Mouse (Mus musculus) monocyte, adult 5-6 weeks (primary cell): ENCODE data around the gene Tubb2b. TPM values are rescaled to one million over a fixed set of nuclear protein-coding genes. Genes with fewer than 3 reads are reported as not detected.
A peak's percentile ranks its signal among the peaks of the same experiment; 100 is the strongest.

Source experiments
- ATAC-seq: fragments of 153-309, 156-312 bp; replicated peaks from 2 replicates; pipeline ENCODE4 v1.8.0; 2017; ENCODE audit warnings: mild to moderate bottlenecking; ENCODE audit not compliant: low TSS enrichment, insufficient number of reproducible peaks, severe bottlenecking, poor library complexity, low FRiP score
- total RNA-seq: library from RNA; stranded (forward); fragments of 200-1000, 200-491, 200-594 nt; gene quantifications from 3 replicates; pipeline ENCODE4 v1.2.3, GENCODE M21; 2017

Gene Tubb2b
- total RNA-seq, result 5.1 to 7.5 TPM (median 5.7 TPM) in 3 replicates

DNA sequence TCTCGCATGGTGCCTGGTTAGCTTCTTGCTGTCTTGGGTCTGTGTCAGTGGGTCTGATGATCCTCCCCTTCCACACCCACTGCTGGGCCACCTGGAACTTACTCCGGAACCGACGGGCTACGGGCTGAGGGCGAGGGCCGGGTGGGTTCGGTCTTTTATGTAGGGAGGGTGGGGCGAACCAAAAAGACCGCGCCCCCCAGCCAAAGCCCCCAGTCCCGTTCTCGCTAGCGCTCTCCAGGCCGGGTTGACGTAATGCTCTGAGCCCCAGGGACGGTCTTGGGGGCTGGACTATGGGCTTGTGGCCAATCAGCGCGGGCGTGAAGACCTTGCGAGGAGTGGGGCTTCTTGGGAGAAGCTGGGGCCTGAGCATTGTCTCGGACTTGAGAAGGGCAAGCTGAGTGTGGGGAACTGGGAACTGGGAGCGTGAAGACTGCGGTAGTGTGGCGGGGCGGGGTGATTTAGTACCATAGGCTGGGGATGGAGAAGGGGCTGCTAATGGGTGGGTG is at the start of gene Tubb2b:
Gene Tubb2b (minus strand): TSS at position 241 of the 506 bp plus-strand sequence.
- peak; percentile 63 for ATAC-seq

DNA sequence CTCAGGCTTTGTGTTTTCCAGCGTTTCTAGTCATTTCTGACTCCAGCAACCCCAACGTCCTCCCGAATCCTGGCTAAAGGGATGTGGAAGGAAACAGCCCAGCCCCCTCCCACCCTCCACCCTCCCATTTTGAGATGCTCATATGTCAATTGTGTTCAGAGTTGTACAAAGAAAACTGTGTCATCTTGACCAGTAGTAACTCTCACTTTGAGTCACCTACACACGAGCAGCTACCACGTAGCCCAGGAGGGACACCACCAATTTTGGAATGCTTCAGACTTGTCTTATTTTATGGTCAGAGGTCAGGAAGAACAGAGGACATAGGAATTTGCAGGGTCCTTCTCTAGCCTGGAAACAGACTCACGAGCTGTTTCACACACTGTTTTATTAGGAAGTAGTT is 43.8 kb upstream of the Tubb2b start:
- ATAC-seq, result no peak

DNA sequence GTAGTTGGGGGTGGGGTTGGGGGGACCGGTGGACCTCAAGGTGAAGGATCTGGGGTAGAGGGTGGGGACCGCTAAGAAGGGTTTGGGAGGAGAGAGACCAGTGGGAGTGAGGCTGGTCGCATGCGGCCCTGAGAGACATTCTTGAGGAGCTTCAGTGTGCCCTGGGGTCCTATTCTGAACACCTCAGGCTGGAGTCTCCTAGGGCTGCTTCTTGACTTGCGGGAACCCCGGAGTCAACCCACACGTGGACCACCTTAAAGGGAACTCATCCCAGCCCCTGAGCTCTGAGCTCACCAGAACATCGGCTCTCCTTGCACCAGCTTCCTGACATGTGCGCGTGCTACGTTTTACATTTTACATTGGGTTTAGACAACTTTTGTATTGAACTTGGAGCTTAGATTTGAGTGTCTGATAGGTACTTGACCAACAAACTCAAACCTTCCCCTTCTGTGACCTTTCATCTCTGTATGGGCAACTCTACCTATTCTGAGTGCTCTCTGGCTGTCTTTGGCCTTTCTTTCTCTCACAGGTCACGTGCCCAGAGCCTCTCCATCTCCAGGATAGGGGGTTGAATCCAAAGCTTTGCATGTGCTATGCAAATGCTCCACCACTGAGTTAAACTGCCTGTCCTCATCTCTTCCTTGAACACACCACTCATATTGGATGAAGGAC is 33.2 kb upstream of the Tubb2b start:
- peak; percentile 30 for ATAC-seq

DNA sequence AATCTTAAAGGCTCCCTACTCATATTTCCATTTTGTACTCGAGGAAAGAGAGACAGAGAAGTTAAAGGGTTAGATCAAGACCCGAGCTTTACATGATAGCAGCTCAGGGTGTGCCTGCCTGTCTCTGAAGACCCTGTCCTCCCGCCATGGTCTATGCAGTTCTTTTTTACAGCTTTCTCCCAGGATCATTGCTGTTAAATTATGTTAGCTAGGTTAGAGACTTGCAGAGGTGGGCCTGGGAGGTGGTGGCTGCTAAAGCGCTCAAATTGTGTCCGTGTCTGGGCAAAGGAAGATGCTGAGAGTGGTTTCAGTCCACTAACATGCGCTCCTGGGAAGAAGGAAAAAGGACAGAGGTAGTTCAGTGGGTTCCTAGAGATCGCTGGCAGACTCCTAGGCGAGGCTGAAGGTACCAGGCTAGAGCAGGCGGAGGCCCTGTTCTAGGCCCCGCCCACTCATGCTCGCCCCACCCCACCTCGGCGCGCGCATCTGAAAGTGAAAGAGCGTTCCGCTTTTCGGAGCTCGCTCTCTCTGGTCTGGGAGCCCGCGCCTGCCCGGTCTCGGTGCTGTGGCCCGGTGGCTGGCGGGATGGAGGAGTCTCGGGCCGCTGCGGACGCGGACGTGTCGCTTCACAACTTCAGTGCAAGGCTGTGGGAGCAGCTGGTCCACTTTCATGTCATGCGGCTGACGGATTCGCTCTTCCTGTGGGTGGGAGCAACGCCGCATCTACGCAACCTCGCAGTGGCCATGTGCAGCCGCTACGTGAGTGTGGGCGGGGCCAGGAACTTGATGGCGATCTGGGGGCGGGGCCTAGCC is 32.4 kb upstream of the Tubb2b start, which contains the start of gene Psmg4:
Gene Psmg4 (plus strand): TSS at position 474 of the 813 bp plus-strand sequence.
- ATAC-seq, result peak; percentile 93

DNA sequence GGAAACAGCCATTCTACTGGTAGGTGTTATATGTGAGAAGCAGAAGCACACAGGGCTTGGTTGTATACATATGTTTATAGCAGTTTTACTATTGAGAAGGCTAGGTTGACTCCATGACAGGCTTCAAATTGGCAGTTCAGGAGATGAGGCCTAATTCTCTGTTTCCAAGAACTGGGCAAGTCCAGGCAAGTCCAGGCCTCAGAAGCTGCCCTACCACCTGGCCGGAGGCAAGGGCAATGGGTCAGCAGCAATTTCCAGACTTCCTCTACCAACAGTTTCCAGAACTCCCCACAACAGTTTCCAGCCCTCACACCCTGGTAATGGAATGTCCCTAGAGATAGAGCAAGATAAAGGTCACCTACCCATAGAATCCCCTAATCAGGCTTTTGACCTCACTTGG is 29.7 kb upstream of the Tubb2b start:
- ATAC-seq, result no peak

DNA sequence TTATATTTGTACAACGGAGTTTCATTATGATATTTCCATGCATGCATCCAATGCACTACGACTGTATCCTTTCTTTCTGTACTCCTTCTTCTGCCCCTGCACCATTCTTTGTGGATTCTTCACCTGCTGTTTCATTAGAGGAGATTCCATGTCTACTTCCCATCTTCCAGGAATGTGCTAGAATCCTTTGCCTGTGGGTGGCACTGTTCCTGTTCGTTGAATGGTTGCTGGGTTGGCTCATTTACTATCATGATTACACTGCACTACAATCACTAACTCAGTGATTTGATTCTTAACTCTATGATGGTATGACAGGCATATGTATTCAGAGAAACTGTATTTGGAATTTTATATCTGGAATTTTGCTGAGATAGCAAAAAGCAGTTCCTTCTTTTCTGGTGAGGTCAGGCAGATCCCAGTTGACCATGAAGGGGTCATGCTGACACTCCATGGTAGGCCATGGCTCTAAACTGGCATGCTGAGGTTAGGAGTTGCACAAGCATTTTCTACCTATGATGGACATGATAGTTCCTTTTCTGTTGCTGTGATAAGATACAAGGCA is 27.4 kb upstream of the Tubb2b start:
- no peak for ATAC-seq

DNA sequence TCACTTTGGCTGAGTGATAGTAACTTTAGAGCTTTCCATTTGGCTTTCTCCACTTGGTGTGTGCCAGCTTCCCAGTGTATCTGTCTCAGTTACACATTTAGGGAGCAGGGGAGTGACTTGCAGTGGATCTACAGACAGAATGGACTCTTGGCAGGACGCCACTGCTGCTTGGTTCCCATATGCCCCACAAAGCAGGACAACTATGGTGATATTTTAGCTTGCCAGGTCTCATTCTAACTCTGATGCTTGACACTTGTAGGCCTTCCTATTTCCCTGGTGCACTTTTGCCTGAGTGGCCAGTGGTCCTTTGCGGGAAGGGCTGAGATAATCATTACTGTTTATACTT is 26.5 kb upstream of the Tubb2b start:
- ATAC-seq, result no peak

DNA sequence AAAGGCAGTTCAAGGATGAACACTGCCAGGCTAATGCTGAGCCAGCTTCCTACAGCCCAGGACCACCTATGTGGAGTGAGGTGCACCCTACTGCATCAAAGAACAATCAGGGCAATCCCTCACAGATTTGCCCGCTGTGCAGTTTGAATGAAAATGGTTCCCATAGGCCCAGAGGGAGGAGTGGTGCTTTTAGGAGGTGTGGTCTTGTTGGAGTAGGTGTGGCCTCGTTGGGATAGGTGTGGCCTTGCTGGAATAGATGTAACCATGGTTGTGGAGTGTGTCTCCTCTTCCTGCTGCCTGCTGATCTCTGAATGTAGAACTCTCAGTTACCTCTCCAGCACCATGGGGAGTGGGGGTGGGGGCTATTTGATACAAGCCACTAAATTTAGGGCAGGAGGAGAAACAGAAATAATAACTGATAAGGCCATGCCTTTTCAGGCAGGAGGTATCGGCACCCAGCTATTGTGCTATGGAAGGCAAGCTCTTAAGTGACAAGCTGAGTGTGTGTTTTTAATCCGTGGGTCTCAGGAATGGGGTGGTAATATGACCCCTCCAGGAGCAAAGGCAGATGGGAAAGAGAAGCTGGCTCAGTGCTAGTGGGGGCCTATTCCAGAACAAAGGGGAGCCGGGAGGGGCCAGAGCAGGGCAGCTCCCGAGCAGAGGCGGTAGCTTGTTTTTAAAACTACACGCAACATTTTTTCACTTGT is 26.0 kb upstream of the Tubb2b start:
- no peak for ATAC-seq

DNA sequence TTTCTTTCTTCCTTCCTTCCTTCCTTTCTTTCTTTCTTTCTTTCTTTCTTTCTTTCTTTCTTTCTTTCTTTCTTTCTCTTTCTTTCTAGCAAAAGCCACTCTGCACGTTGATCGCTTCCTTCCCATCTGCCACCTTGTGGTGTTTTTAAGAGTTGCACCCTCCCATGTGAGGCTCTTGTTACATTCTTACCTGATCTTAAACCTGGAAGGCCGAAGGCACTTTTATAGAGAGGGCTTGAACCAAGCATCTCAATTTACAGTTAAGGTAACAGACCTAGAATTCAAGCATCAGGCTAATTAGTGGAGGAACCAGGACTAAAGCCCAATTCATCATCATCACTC is 24.6 kb upstream of the Tubb2b start:
- 0 out of 2 replicates have a peak, but pooled peaks have one; percentile 42 for ATAC-seq

DNA sequence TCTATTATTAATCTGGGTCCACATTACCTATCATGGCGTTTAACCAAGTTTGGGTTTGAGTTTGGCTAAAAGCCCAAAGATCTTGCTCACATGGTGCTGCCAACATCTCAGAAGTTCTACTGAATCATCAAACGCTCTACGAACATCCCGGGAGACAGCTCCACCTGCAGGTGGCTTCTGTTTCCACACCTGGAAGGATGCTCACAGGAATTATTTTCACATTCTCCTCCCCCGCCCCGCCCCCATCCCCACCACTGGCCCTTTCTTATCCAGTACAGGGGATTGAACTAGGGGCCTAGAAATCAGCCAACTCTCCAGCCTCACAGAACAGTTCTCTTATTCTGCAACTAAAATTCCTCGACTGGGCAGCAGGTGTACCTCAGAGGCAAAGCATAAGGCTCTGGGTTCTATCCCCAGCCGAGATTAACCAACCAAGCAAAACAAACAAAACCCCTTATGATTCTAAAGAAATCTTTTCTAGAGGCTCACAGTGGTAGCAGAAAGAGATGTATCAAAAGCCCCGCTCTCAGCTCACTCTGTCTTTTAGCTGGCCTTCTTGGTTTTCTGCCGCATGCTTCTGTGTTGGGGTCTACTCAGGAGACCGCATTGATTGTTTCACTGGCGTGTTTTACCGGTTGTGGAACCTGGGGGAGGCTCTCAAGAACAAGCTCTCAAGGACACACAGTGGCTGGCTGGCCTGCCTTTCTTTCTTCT is 24.1 kb upstream of the Tubb2b start:
- ATAC-seq, result no peak

DNA sequence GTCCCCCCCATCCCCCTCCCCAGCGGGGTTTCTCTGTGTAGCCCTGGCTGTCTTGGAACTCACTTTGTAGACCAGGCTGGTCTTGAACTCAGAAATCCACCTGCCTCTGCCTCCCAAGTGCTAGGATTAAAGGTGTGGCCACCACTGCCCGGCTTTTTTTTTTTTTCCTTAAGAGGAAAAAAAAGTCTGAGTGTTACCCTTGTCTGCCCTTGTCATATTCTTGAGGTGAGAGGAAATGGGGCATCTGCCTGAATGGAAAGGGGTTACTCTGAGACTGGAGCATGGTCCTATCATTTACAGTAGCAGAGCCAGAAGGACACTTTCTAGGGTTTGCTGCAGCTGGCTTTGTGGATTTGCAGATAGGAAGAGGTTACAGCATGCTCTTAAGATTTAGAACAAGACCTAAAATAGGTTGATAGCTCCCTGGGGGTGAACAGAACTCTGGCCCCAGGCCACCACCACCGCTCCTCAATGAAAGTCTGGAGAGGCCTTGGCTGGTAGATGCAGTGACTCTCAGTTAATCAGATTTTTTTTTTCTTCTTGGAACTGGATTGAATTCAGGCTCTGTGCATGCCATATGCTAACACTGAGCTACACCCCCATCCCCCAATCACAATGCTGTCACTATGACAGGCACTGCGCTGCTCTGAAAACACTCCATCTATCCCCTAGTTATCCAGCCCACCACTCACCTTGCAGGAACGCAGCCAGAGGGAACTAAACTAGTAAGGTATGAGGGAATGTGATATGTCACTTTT is 23.2 kb upstream of the Tubb2b start:
- ATAC-seq, result no peak

DNA sequence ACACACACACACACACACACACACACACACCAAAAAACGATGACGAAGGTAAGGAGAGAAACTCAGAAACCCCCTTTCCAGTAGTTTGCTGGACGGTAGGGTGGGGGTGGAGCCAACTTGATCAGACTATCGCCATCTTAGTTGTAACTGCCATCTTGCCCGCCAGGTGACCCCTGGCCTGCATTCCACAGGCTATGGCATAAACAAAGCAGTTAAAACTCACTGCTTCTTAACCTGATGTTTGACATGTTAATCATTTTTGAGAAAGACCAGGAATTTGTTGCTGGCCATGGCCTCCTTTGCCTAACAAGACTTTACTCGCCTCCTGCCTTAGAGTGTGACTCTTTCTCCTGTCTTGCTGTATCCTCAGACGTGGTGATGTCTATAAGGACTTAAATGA is 22.4 kb upstream of the Tubb2b start:
- ATAC-seq, result no peak

DNA sequence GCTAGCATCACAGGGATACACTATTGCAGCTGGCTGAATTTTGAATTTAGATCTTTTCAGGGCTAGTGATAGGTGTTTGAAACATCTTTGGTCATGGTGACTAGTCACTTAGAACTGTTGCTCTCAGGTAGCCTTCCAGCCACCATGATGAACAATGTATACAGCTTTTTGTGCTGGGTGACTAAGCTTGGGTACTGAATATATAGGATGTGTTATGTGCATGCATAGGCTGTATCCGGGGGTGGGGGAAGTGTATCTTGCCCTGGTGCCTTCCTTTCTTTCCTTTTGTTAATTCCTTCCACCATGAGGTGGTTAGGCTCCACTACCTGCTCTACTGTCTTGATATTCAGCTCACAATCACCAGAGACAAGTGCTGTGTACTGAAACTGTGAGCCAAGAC is 21.2 kb upstream of the Tubb2b start:
- ATAC-seq, result no peak

DNA sequence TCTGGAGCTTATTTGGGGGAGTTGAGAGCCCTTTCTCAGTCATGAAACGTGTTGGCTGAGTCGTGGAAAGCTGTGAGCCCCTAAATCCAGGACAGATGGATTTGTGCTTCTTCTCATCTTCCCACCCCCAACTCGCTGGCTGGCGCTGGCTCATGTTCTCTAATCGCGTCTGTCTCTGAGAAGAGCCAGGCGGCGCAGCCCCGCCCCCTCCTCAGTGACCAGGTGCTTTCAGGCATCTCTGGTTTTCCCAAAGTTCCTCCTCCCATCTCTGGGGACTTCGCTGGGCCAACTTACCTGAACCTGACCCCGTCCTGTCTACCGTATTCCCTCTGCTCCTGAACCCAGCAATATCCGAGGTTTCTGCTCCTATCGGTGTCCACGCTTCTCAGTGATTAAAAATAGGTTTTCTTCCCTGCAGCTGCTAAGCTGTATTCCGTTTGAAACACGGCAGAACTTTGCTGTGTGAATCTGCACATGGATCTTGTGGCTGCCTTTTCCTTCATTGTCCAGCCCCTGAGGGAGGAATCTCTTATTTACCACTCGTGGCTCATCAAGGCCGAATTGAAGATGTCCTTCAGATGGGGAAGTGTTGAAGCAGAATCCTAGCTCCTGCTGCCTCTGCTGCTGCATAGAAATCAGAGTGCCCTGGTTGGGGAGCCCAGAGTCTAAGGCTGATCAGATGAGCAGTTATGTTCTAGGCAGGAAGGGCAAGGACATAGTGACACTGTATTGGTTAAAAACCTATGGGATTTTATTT is 20.2 kb upstream of the Tubb2b start:
- no peak for ATAC-seq

DNA sequence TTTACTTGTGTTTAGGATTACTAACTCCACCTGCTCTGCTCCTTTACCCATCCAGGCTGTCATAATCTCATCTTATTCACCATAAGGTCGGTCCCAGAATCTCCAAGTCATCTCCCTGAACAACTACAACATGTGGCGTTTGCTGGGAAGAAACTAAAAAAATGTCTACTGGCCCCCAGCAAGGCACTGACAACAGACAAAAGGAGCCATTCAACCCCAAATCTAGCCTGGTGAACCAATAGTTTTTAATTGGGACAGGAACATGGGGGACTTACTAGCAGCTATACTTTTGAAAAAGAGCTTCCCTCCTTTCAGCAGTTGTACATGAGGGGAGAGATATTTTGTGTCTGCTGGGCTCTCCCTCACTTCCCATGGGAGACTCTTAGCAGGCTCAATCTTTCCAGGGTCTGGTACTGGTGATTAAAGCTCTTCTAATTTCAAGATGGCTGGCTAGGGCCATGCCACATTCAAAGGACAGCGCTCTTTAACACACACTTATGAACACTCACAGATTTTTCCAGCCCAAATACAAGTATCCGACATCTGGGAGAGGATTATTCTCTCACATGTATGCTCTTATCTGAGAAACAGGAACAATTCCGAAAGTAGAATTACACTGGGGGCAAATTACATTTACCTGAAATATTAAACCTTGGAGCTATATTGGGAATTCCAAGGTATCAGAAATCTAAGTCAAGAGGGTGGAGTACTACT is 19.4 kb upstream of the Tubb2b start:
- ATAC-seq, result no peak

DNA sequence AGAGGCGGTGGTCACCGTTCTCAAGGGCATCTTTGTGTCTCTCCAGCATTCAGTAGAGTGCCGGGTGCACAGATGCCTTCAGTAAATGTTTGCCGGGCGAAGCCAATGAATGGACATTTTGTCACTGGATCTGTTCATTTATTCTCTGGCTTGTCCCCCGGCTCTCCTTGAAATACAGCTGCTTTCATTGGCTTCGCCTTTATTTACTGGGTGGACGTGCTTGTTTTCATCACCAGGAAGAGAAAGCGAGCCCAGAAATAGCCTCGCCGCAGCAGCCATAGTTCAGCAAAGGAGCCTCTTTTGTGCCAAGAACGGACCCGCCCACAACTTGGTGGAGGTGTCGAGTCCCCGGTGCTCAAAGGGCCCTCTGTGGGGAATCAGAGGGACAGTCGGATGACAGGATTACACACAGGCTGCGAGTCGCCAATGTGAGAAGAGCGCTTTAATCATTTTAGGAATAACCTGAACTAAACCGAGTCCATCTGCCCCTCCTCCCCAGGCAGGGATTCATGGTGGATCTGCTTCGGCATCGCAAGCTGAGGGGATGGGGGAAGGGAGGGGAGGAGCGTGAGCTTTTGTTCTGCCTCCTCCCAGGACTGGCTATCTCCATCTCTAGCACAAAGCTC is 18.6 kb upstream of the Tubb2b start:
- no peak; the same call in 1 of the 2 replicates for ATAC-seq
